Mouse (Mus musculus): ENCODE results near the gene Ms4a3. TPM values are rescaled to one million over a fixed set of nuclear protein-coding genes. Genes with fewer than 3 reads are reported as not detected.

Ms4a3 gene
- not detected for polyA plus RNA-seq (2014; fragmentation: Illumina TruSeq; extraction: RNeasy Lipid Tissue Mini Kit (QIAGEN cat#74804); ENCODE audit: insufficient read depth, low read depth, low replicate concordance)

GRCm38 (mm10) chr19:11640732-11641131, at the start of gene Ms4a3:
TSS of gene Ms4a3 (minus strand) at chr19:11640851.

GRCm38 (mm10) chr19:11660459-11660858, 19.8 kb upstream of the Ms4a3 start, which contains the start of gene Oosp2:
TSS of gene Oosp2 (minus strand) at chr19:11660559.

DNA sequence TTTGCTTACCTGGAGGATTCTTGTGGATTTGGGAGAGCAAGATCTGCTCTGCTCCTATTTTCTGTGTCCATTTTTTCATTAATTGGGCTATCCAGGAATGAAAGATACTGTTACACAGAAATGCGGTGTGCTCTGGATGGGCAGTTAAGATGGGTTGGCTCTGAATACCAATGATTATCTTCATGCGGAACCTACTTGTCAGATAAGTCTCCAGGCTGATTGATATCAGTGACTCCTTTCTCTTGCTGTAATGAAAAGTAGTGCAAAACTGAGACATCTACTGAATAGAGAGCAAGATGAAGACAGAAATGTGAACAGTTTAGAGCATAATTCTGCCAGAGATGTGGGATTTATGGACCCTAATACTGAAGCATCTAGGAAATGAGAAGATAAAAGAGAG, 17.1 kb downstream of the Ms4a3 start, which contains the start of gene Ms4a2:
Ms4a2 (minus strand) TSS at position 169 of the 400 bp plus-strand sequence.

DNA sequence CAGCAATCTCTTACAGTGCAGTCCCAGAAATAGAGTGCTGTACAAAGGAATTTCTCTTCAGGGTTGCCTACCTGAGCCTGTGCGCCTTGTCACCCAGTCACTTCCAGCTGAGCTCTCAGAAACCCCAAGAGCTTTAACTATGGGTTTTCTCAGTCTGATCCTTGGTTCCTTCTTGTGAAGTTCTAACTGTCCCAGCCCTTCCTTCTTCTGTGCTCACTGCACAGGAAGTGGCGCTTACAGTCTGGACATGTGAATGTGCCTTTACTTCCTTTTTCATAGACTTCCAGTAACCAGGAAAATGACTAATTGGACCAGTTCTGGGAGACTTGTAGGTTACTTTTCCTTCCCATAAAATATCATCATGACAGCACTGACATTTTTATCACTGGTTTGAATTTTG, 36.0 kb downstream of the Ms4a3 start, which contains the start of gene Ms4a6d:
Ms4a6d (minus strand) TSS at position 247 of the 400 bp plus-strand sequence.

Other genes with a start within 250 kb of the Ms4a3 start
- 13.2 TPM for gene Ms4a4c, start 236.1 kb downstream of the Ms4a3 start, polyA plus RNA-seq (2014; fragmentation: Illumina TruSeq; extraction: RNeasy Lipid Tissue Mini Kit (QIAGEN cat#74804); ENCODE audit: insufficient read depth, low read depth, low replicate concordance)
- gene Ms4a4b, start 197.3 kb downstream of the Ms4a3 start, polyA plus RNA-seq (2014; fragmentation: Illumina TruSeq; extraction: RNeasy Lipid Tissue Mini Kit (QIAGEN cat#74804); ENCODE audit: insufficient read depth, low read depth, low replicate concordance) = 27.2 TPM
- gene Ms4a6c, start 171.5 kb downstream of the Ms4a3 start, polyA plus RNA-seq (2014; fragmentation: Illumina TruSeq; extraction: RNeasy Lipid Tissue Mini Kit (QIAGEN cat#74804); ENCODE audit: insufficient read depth, low read depth, low replicate concordance) = 20.5 TPM
- 15.9 TPM for gene Gm8369, start 154.9 kb downstream of the Ms4a3 start, polyA plus RNA-seq (2014; fragmentation: Illumina TruSeq; extraction: RNeasy Lipid Tissue Mini Kit (QIAGEN cat#74804); ENCODE audit: insufficient read depth, low read depth, low replicate concordance)
- 17.9 TPM for gene Ms4a6b, start 124.3 kb downstream of the Ms4a3 start, polyA plus RNA-seq (2014; fragmentation: Illumina TruSeq; extraction: RNeasy Lipid Tissue Mini Kit (QIAGEN cat#74804); ENCODE audit: insufficient read depth, low read depth, low replicate concordance)
- gene Ms4a4d, start 104.0 kb downstream of the Ms4a3 start, polyA plus RNA-seq (2014; fragmentation: Illumina TruSeq; extraction: RNeasy Lipid Tissue Mini Kit (QIAGEN cat#74804); ENCODE audit: insufficient read depth, low read depth, low replicate concordance) = 40.6 TPM
- gene Ms4a6d, start 36.0 kb downstream of the Ms4a3 start, polyA plus RNA-seq (2014; fragmentation: Illumina TruSeq; extraction: RNeasy Lipid Tissue Mini Kit (QIAGEN cat#74804); ENCODE audit: insufficient read depth, low read depth, low replicate concordance) = 8.9 TPM
- 0.43 TPM for gene Ms4a2, start 17.1 kb downstream of the Ms4a3 start, polyA plus RNA-seq (2014; fragmentation: Illumina TruSeq; extraction: RNeasy Lipid Tissue Mini Kit (QIAGEN cat#74804); ENCODE audit: insufficient read depth, low read depth, low replicate concordance)
- not detected for gene Oosp2, start 19.7 kb upstream of the Ms4a3 start, polyA plus RNA-seq (2014; fragmentation: Illumina TruSeq; extraction: RNeasy Lipid Tissue Mini Kit (QIAGEN cat#74804); ENCODE audit: insufficient read depth, low read depth, low replicate concordance)
- 0.43 TPM for gene Oosp1, start 50.3 kb upstream of the Ms4a3 start, polyA plus RNA-seq (2014; fragmentation: Illumina TruSeq; extraction: RNeasy Lipid Tissue Mini Kit (QIAGEN cat#74804); ENCODE audit: insufficient read depth, low read depth, low replicate concordance)
- not detected for gene Oosp3, start 56.2 kb upstream of the Ms4a3 start, polyA plus RNA-seq (2014; fragmentation: Illumina TruSeq; extraction: RNeasy Lipid Tissue Mini Kit (QIAGEN cat#74804); ENCODE audit: insufficient read depth, low read depth, low replicate concordance)
- gene Gif, start 106.7 kb upstream of the Ms4a3 start, polyA plus RNA-seq (2014; fragmentation: Illumina TruSeq; extraction: RNeasy Lipid Tissue Mini Kit (QIAGEN cat#74804); ENCODE audit: insufficient read depth, low read depth, low replicate concordance) = not detected
- 21.3 TPM for gene Mrpl16, start 129.5 kb upstream of the Ms4a3 start, polyA plus RNA-seq (2014; fragmentation: Illumina TruSeq; extraction: RNeasy Lipid Tissue Mini Kit (QIAGEN cat#74804); ENCODE audit: insufficient read depth, low read depth, low replicate concordance)
- 20.1 TPM for gene Stx3, start 178.6 kb upstream of the Ms4a3 start, polyA plus RNA-seq (2014; fragmentation: Illumina TruSeq; extraction: RNeasy Lipid Tissue Mini Kit (QIAGEN cat#74804); ENCODE audit: insufficient read depth, low read depth, low replicate concordance)
- gene Olfr1417, start 198.4 kb upstream of the Ms4a3 start, polyA plus RNA-seq (2014; fragmentation: Illumina TruSeq; extraction: RNeasy Lipid Tissue Mini Kit (QIAGEN cat#74804); ENCODE audit: insufficient read depth, low read depth, low replicate concordance) = not detected
- gene Olfr1418, start 220.2 kb upstream of the Ms4a3 start, polyA plus RNA-seq (2014; fragmentation: Illumina TruSeq; extraction: RNeasy Lipid Tissue Mini Kit (QIAGEN cat#74804); ENCODE audit: insufficient read depth, low read depth, low replicate concordance) = not detected
- gene Olfr1419, start 234.3 kb upstream of the Ms4a3 start, polyA plus RNA-seq (2014; fragmentation: Illumina TruSeq; extraction: RNeasy Lipid Tissue Mini Kit (QIAGEN cat#74804); ENCODE audit: insufficient read depth, low read depth, low replicate concordance) = not detected
- gene Olfr1420, start 245.7 kb upstream of the Ms4a3 start, polyA plus RNA-seq (2014; fragmentation: Illumina TruSeq; extraction: RNeasy Lipid Tissue Mini Kit (QIAGEN cat#74804); ENCODE audit: insufficient read depth, low read depth, low replicate concordance) = not detected

Data from lung, adult 10 weeks (tissue).